Mouse (Mus musculus) intestine, embryonic 15.5 days (tissue): ENCODE data around the gene Ppp2r3a. TPM values are rescaled to one million over a fixed set of nuclear protein-coding genes. Genes with fewer than 3 reads are reported as not detected.

Experiments used
- ATAC-seq: fragments of 200-750 bp; cut with Nextera tagmentation; 2 replicates; pipeline ENCODE4 v1.8.0; 2017; ENCODE audit warnings: moderate TSS enrichment, moderate library complexity
- H3K27ac ChIP-seq: fragments of 300-500 bp; sonication (generic); 2 replicates; pipeline ENCODE4 v1.5.1; 2015; ENCODE audit warnings: mild to moderate bottlenecking, inconsistent platforms
- H3K27me3 ChIP-seq: fragments of 300-500 bp; sonication (generic); replicated peaks from 2 replicates; pipeline ENCODE4 v1.6.1; 2015; ENCODE audit warnings: inconsistent platforms
- H3K36me3 ChIP-seq: fragments of 300-500 bp; sonication (generic); 2 replicates; pipeline ENCODE4 v1.6.1; 2015; ENCODE audit warnings: inconsistent platforms
- H3K4me1 ChIP-seq: fragments of 300-500 bp; sonication (generic); replicated peaks from 2 replicates; pipeline ENCODE4 v1.6.1; 2015; ENCODE audit warnings: inconsistent platforms
- H3K4me2 ChIP-seq: fragments of 300-500 bp; sonication (generic); replicated peaks from 2 replicates; pipeline ENCODE4 v1.6.1; 2015; ENCODE audit warnings: mild to moderate bottlenecking, inconsistent platforms
- H3K4me3 ChIP-seq: fragments of 300-500 bp; sonication (generic); replicated peaks from 2 replicates; pipeline ENCODE4 v1.5.1; 2015; ENCODE audit warnings: inconsistent platforms
- H3K9ac ChIP-seq: fragments of 300-500 bp; sonication (generic); 2 replicates; pipeline ENCODE4 v1.6.1; 2015; ENCODE audit warnings: inconsistent platforms
- H3K9me3 ChIP-seq: fragments of 300-500 bp; sonication (generic); 2 replicates; pipeline ENCODE4 v1.6.1; 2016; ENCODE audit warnings: inconsistent platforms
- WGBS: fragments of 180-500 bp; shearing (Covaris S2); methylation state at CpG from one replicate; pipeline ENCODE4 v1.1.7; 2015; 5-methylcytosine and 5-hydroxymethylcytosine counted together
- polyA plus RNA-seq: library from polyadenylated mRNA; unstranded; fragments of >200 nt; fragmentation: Nextera tagmentation; extraction: Ambion mirVana; gene quantifications from 2 replicates; pipeline ENCODE4 v1.2.1, GENCODE M21; 2015

Ppp2r3a gene
- polyA plus RNA-seq, 1 experiment from 2014 or later: 9.8 TPM

DNA sequence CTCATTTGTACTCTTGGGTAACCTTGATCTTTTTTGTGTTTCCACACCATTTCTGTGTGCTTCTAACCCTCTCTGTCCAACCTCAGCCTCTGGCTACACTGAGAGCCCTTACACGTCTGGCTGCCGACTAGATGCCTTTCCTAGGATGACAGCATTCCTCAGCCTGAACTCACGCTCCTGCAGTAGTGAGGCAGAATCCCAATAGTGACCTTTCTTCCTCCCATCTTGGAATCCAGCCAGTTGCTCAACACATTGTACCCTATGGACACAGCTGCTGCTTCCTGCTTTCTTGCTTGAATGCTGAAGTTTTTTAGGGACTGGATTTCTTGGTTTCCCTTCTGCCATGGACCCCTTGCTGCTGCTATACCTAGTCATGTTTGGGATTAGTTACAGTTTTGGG lies 141.6 kb downstream of the Ppp2r3a start:
- WGBS: 26% methylated on average over 3 of the region's 3 CpGs
- no peak overlapping the region for H3K27ac ChIP-seq
- peak; percentile 73 for ATAC-seq

GRCm38 (mm10) chr9:101107386-101107785 lies 144.2 kb downstream of the Ppp2r3a start:
- WGBS: 83% methylated on average over 3 of the region's 3 CpGs

More for the DNA sequence above, 141.6 kb downstream of the Ppp2r3a start:
- 0 out of 2 replicates have a peak, but pooled peaks cover 5% of the 10 kb centered on the region for H3K36me3 ChIP-seq
- H3K9ac ChIP-seq: no peak overlapping the region
- no peaks in the 10 kb centered on the region for H3K27me3 ChIP-seq
- H3K4me1 ChIP-seq: 0 out of 2 replicates have a peak, but pooled peaks cover 2% of the 10 kb centered on the region
- no peaks in the 10 kb centered on the region for H3K9me3 ChIP-seq
- no peak overlapping the region for H3K4me2 ChIP-seq
- H3K4me3 ChIP-seq: no peak overlapping the region

DNA sequence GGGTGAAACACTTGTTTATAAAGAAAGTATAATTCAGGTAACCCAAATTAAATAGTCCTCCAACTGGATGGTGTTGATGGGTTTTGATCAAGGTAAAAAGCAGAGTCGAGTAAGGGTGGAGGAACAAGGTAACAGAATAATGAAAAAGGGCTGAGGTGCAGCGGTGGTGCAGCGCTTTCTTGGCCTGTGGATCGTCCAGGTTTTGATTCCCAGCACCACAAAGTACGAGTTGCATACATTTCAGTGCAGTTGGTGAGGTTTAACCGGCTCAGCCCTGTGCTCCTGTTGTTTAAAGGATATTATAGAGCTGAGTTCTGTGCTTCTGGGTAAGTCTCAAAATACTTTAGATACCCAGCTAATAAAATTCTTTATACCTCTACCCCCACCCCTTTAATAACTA lies 145.9 kb downstream of the Ppp2r3a start:
- Histone ChIP-seq H3K27ac (no peak overlapping the region), H3K4me3 (no peak overlapping the region), H3K36me3 (peaks cover 16% of the 10 kb centered on the region), H3K9ac (no peak overlapping the region), H3K27me3 (no peaks in the 10 kb centered on the region), H3K4me2 (no peak overlapping the region), H3K9me3 (no peaks in the 10 kb centered on the region), H3K4me1 (0 out of 2 replicates have a peak, but pooled peaks cover 2% of the 10 kb centered on the region)
- no peak for ATAC-seq
- WGBS: 93% methylated on average over 6 of the region's 6 CpGs

More at GRCm38 (mm10) chr9:101107386-101107785, 144.2 kb downstream of the Ppp2r3a start:
- H3K4me2 ChIP-seq: no peak overlapping the region
- H3K4me3 ChIP-seq: no peak overlapping the region
- H3K27me3 ChIP-seq: no peaks in the 10 kb centered on the region
- no peak overlapping the region for H3K27ac ChIP-seq
- H3K9ac ChIP-seq: no peak overlapping the region
- H3K9me3 ChIP-seq: no peaks in the 10 kb centered on the region
- 0 out of 2 replicates have a peak, but pooled peaks cover 7% of the 10 kb centered on the region for H3K36me3 ChIP-seq
- 0 out of 2 replicates have a peak, but pooled peaks cover 2% of the 10 kb centered on the region for H3K4me1 ChIP-seq
- ATAC-seq: no peak

GRCm38 (mm10) chr9:101104931-101105330 lies 146.7 kb downstream of the Ppp2r3a start:
- Histone ChIP-seq H3K9ac (no peak overlapping the region), H3K27ac (no peak overlapping the region), H3K36me3 (peaks cover 16% of the 10 kb centered on the region), H3K27me3 (no peaks in the 10 kb centered on the region), H3K4me2 (no peak overlapping the region), H3K4me3 (no peak overlapping the region), H3K9me3 (no peaks in the 10 kb centered on the region), H3K4me1 (0 out of 2 replicates have a peak, but pooled peaks cover 1% of the 10 kb centered on the region)
- WGBS: 85% methylated on average over 11 of the region's 11 CpGs
- no peak for ATAC-seq

DNA sequence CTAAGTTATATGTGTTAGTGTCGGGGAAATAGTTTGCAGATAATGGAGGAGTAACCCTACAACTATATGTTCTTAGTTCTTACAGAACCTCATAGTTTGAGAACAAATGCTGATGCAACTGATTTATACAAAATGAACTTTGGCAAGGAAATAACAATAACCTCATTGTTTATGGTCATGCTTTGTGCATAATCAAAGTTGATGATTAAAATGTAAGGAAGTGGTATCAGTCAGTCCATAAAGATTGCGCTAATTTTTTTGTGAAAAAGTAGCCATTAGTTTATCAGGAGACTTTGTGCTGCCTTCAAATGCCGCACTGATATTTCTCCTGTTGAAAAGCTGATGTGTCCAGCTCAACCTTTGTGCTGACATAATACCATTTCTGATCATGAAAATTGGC lies 149.3 kb downstream of the Ppp2r3a start:
- no peaks in the 10 kb centered on the region for H3K9me3 ChIP-seq
- no peak overlapping the region for H3K4me2 ChIP-seq
- no peaks in the 10 kb centered on the region for H3K27me3 ChIP-seq
- no peak overlapping the region for H3K4me3 ChIP-seq
- 0 out of 2 replicates have a peak, but pooled peaks cover 5% of the 10 kb centered on the region for H3K4me1 ChIP-seq
- peak; percentile 52 for ATAC-seq
- no peak overlapping the region for H3K27ac ChIP-seq
- H3K9ac ChIP-seq: no peak overlapping the region
- WGBS: 79% methylated on average over 3 of the region's 3 CpGs
- H3K36me3 ChIP-seq: peaks cover 16% of the 10 kb centered on the region

- no peak overlapping the region for H3K4me3 ChIP-seq
- peaks cover 16% of the 10 kb centered on the region for H3K36me3 ChIP-seq
- H3K27ac ChIP-seq: no peak overlapping the region
- no peaks in the 10 kb centered on the region for H3K9me3 ChIP-seq
- H3K27me3 ChIP-seq: no peaks in the 10 kb centered on the region
- no peak overlapping the region for H3K9ac ChIP-seq
- no peak overlapping the region for H3K4me2 ChIP-seq
- ATAC-seq: peak; percentile 10; the same call in 1 of the 2 replicates
- WGBS: 90% methylated on average over 8 of the region's 8 CpGs
- 0 out of 2 replicates have a peak, but pooled peaks cover 5% of the 10 kb centered on the region for H3K4me1 ChIP-seq
These were observed 150.0 kb downstream of the Ppp2r3a start for GRCm38 (mm10) chr9:101101547-101101946.

GRCm38 (mm10) chr9:101100163-101100562 lies 151.4 kb downstream of the Ppp2r3a start:
- 83% methylated on average over 3 of the region's 3 CpGs for WGBS
- Histone ChIP-seq H3K4me1 (0 out of 2 replicates have a peak, but pooled peaks cover 5% of the 10 kb centered on the region), H3K4me3 (no peak overlapping the region), H3K36me3 (peaks cover 19% of the 10 kb centered on the region), H3K9me3 (no peaks in the 10 kb centered on the region), H3K27me3 (no peaks in the 10 kb centered on the region), H3K9ac (no peak overlapping the region), H3K4me2 (no peak overlapping the region), H3K27ac (no peak overlapping the region)
- ATAC-seq: no peak

DNA sequence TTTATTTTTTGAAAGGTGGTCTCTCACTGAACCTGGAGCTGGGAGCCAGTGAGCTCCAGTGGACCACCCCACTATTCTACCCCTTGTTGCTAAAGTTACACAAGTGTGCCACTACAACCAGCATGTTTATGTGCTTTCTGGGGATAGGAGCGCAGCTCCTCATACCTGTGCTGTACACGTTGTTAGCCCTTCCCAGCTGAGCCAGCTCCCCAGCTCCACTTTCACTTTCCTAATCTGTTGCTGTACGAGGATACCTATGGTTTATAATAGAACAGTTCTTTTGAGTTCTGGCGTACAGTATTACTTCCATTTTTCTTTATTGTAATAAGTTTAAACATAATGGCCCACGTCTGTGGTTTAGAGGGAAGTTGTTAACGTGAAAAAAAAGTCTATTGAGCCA lies 152.2 kb downstream of the Ppp2r3a start:
- Histone ChIP-seq H3K27me3 (no peaks in the 10 kb centered on the region), H3K4me2 (no peak overlapping the region), H3K27ac (no peak overlapping the region), H3K9ac (no peak overlapping the region), H3K36me3 (peaks cover 16% of the 10 kb centered on the region), H3K4me3 (no peak overlapping the region), H3K4me1 (0 out of 2 replicates have a peak, but pooled peaks cover 5% of the 10 kb centered on the region), H3K9me3 (no peaks in the 10 kb centered on the region)
- peak; percentile 41; the same call in 1 of the 2 replicates for ATAC-seq
- whole genome bisulfite sequencing: 65% methylated on average over 6 of the region's 6 CpGs

- no peak overlapping the region for H3K27ac ChIP-seq
- H3K9me3 ChIP-seq: no peaks in the 10 kb centered on the region
- H3K4me3 ChIP-seq: no peak overlapping the region
- WGBS: 63% methylated on average over 1 of the region's 1 CpGs
- no peak overlapping the region for H3K9ac ChIP-seq
- ATAC-seq: no peak
- H3K27me3 ChIP-seq: no peaks in the 10 kb centered on the region
- H3K4me1 ChIP-seq: 0 out of 2 replicates have a peak, but pooled peaks cover 5% of the 10 kb centered on the region
- H3K36me3 ChIP-seq: peaks cover 16% of the 10 kb centered on the region
- H3K4me2 ChIP-seq: no peak overlapping the region
These were observed 154.1 kb downstream of the Ppp2r3a start for GRCm38 (mm10) chr9:101097542-101097941.

- H3K4me2 ChIP-seq: no peak overlapping the region
- no peak overlapping the region for H3K9ac ChIP-seq
- peaks cover 10% of the 10 kb centered on the region for H3K36me3 ChIP-seq
- H3K4me3 ChIP-seq: no peak overlapping the region
- no peaks in the 10 kb centered on the region for H3K9me3 ChIP-seq
- H3K27me3 ChIP-seq: no peaks in the 10 kb centered on the region
- no peak overlapping the region for H3K27ac ChIP-seq
- 0 out of 2 replicates have a peak, but pooled peaks cover 5% of the 10 kb centered on the region for H3K4me1 ChIP-seq
- WGBS: 94% methylated on average over 3 of the region's 3 CpGs
- no peak for ATAC-seq
These were observed 155.1 kb downstream of the Ppp2r3a start for GRCm38 (mm10) chr9:101096461-101096860.

- no peak overlapping the region for H3K4me3 ChIP-seq
- H3K27ac ChIP-seq: no peak overlapping the region
- ATAC-seq: no peak
- 0 out of 2 replicates have a peak, but pooled peaks cover 5% of the 10 kb centered on the region for H3K4me1 ChIP-seq
- no peaks in the 10 kb centered on the region for H3K9me3 ChIP-seq
- no peak overlapping the region for H3K4me2 ChIP-seq
- H3K9ac ChIP-seq: no peak overlapping the region
- 96% methylated on average over 4 of the region's 4 CpGs for WGBS
- peaks cover 8% of the 10 kb centered on the region; the same call in 1 of the 2 replicates for H3K36me3 ChIP-seq
- H3K27me3 ChIP-seq: no peaks in the 10 kb centered on the region
These were observed 156.2 kb downstream of the Ppp2r3a start for GRCm38 (mm10) chr9:101095425-101095824.

GRCm38 (mm10) chr9:101083728-101084127 lies 167.9 kb downstream of the Ppp2r3a start:
- Histone ChIP-seq H3K4me3 (no peak overlapping the region), H3K4me1 (peaks cover 9% of the 10 kb centered on the region), H3K4me2 (no peak overlapping the region), H3K9me3 (no peaks in the 10 kb centered on the region), H3K36me3 (no peaks in the 10 kb centered on the region), H3K27me3 (no peaks in the 10 kb centered on the region), H3K27ac (no peak overlapping the region), H3K9ac (no peak overlapping the region)
- ATAC-seq: no peak
- WGBS: 92% methylated on average over 3 of the region's 3 CpGs

- H3K9ac ChIP-seq: no peak overlapping the region
- no peak for ATAC-seq
- H3K27me3 ChIP-seq: no peaks in the 10 kb centered on the region
- H3K4me1 ChIP-seq: peaks cover 15% of the 10 kb centered on the region
- 55% methylated on average over 3 of the region's 3 CpGs for WGBS
- H3K4me2 ChIP-seq: no peak overlapping the region
- H3K9me3 ChIP-seq: no peaks in the 10 kb centered on the region
- H3K4me3 ChIP-seq: no peak overlapping the region
- no peak overlapping the region for H3K27ac ChIP-seq
- H3K36me3 ChIP-seq: no peaks in the 10 kb centered on the region
These were observed 171.4 kb downstream of the Ppp2r3a start for GRCm38 (mm10) chr9:101080046-101080685.
